Mouse (Mus musculus) bone marrow macrophage, adult 2 months (primary cell): Measurements from ENCODE around the gene Olfr248. TPM values are rescaled to one million over a fixed set of nuclear protein-coding genes. Genes with fewer than 3 reads are reported as not detected.
"Not testable (repeated sequence)": the region's sequence is repeated elsewhere in the genome, so short reads cannot be mapped to it uniquely, and the experiment has no call there.

ENCODE experiments used
- H3K27ac ChIP-seq: 2 replicates; pipeline ENCODE4 v1.5.1; 2012; ENCODE audit warnings: low read depth, low read length; ENCODE audit not compliant: insufficient read depth
- H3K4me1 ChIP-seq: 2 replicates; pipeline ENCODE4 v1.6.1; 2012; ENCODE audit warnings: low read length; ENCODE audit not compliant: control insufficient read depth, insufficient read depth
- H3K4me3 ChIP-seq: 2 replicates; pipeline ENCODE4 v1.5.1; 2012; ENCODE audit warnings: mild to moderate bottlenecking, low read length, moderate library complexity; ENCODE audit not compliant: insufficient read depth
- CTCF ChIP-seq: IDR thresholded peaks from 2 replicates; pipeline ENCODE4 v1.5.1; 2012; ENCODE audit warnings: low read depth, mild to moderate bottlenecking, low read length, moderate library complexity
- POLR2A ChIP-seq: IDR thresholded peaks from 2 replicates; pipeline ENCODE4 v1.6.1; 2012; ENCODE audit warnings: mild to moderate bottlenecking, low read depth, low read length, borderline replicate concordance
- polyA plus RNA-seq: library from polyadenylated mRNA; stranded (reverse); fragments of >200 nt; gene quantifications from 2 replicates; pipeline ENCODE4 v1.2.4, GENCODE M21; 2012; ENCODE audit not compliant: missing spikeins, insufficient read depth, insufficient read length

Gene Olfr248
- not detected in 2 replicates for polyA plus RNA-seq

- H3K4me1 ChIP-seq = no peaks in the 10 kb centered on the region
- no peak within 1 kb of the TSS for H3K27ac ChIP-seq
- TF ChIP-seq CTCF = no peak
- TF ChIP-seq POLR2A = no peak
- H3K4me3 ChIP-seq = no peak within 1 kb of the TSS
Measured at GRCm38 (mm10) chr1:174390746-174391145, at the start of gene Olfr248. TSS of gene Olfr248 (plus strand) at chr1:174391046.

GRCm38 (mm10) chr1:174353636-174354035 lies 37.2 kb upstream of the Olfr248 start:
- not testable (repeated sequence) for H3K4me1 ChIP-seq
- peak overlapping the region; percentile 33; the same call in 1 of the 2 replicates for H3K27ac ChIP-seq

GRCm38 (mm10) chr1:174354640-174355039 lies 36.2 kb upstream of the Olfr248 start:
- H3K27ac ChIP-seq = no peak overlapping the region
- TF ChIP-seq POLR2A (no peak), CTCF (no peak)
- H3K4me3 ChIP-seq = no peak overlapping the region
- H3K4me1 ChIP-seq = peaks cover 8% of the 10 kb centered on the region

More at GRCm38 (mm10) chr1:174353636-174354035, 37.2 kb upstream of the Olfr248 start:
- H3K4me3 ChIP-seq = not testable (repeated sequence)

- Histone ChIP-seq H3K4me3 (no peak within 1 kb of the TSS), H3K4me1 (no peaks in the 10 kb centered on the region), H3K27ac (no peak within 1 kb of the TSS)
- no peak for TF ChIP-seq CTCF
Measured at GRCm38 (mm10) chr1:174364882-174365451, 25.9 kb upstream of the Olfr248 start, which contains the start of gene Olfr417. TSS of gene Olfr417 (plus strand) at chr1:174365122.

GRCm38 (mm10) chr1:174373799-174374198 lies 17.0 kb upstream of the Olfr248 start:
- no peak overlapping the region for H3K4me3 ChIP-seq
- TF ChIP-seq CTCF = no peak
- no peak for TF ChIP-seq POLR2A
- no peak overlapping the region for H3K27ac ChIP-seq
- H3K4me1 ChIP-seq = no peaks in the 10 kb centered on the region

- no peak for TF ChIP-seq CTCF
- TF ChIP-seq POLR2A = no peak
- no peaks in the 10 kb centered on the region for H3K4me1 ChIP-seq
- no peak overlapping the region for H3K4me3 ChIP-seq
- no peak overlapping the region for H3K27ac ChIP-seq
Measured at GRCm38 (mm10) chr1:174422959-174423358, 32.1 kb downstream of the Olfr248 start.

- no peaks in the 10 kb centered on the region for H3K4me1 ChIP-seq
- TF ChIP-seq CTCF (no peak), POLR2A (no peak)
- H3K27ac ChIP-seq = no peak within 1 kb of the TSS
- H3K4me3 ChIP-seq = no peak within 1 kb of the TSS
Measured at GRCm38 (mm10) chr1:174423764-174424163, 32.9 kb downstream of the Olfr248 start, which contains the start of gene Olfr414. TSS of gene Olfr414 (plus strand) at chr1:174424064.

GRCm38 (mm10) chr1:174426180-174426986 lies 35.5 kb downstream of the Olfr248 start:
- H3K4me1 ChIP-seq = no peaks in the 10 kb centered on the region
- TF ChIP-seq POLR2A (no peak), CTCF (no peak)
- no peak overlapping the region for H3K27ac ChIP-seq
- H3K4me3 ChIP-seq = no peak overlapping the region

- H3K4me1 ChIP-seq = no peaks in the 10 kb centered on the region
- no peak overlapping the region for H3K4me3 ChIP-seq
- TF ChIP-seq CTCF = no peak
- no peak for TF ChIP-seq POLR2A
- no peak overlapping the region for H3K27ac ChIP-seq
Measured at GRCm38 (mm10) chr1:174427402-174427801, 36.6 kb downstream of the Olfr248 start.

GRCm38 (mm10) chr1:174428407-174428806 lies 37.6 kb downstream of the Olfr248 start:
- Histone ChIP-seq H3K27ac (no peak overlapping the region), H3K4me3 (no peak overlapping the region), H3K4me1 (no peaks in the 10 kb centered on the region)
- TF ChIP-seq POLR2A (no peak), CTCF (no peak)
